Mouse (Mus musculus) small intestine, adult 2 months (tissue): ENCODE measurements around the gene Metap1. TPM values are rescaled to one million over a fixed set of nuclear protein-coding genes. Genes with fewer than 3 reads are reported as not detected.
A peak's percentile ranks its signal among the peaks of the same experiment; 100 is the strongest.

ENCODE experiments used
- H3K27ac ChIP-seq: fragments of 200-500 bp; 2 replicates; pipeline ENCODE4 v1.5.1; 2012; ENCODE audit warnings: low read depth, low read length, control low read depth, inconsistent platforms; ENCODE audit not compliant: insufficient read depth
- H3K27me3 ChIP-seq: fragments of 200-500 bp; 2 replicates; pipeline ENCODE4 v1.6.1; 2012; ENCODE audit warnings: mild to moderate bottlenecking, moderate library complexity, low read length, inconsistent platforms; ENCODE audit not compliant: control insufficient read depth, insufficient read depth
- H3K36me3 ChIP-seq: fragments of 200-500 bp; 2 replicates; pipeline ENCODE4 v1.6.1; 2012; ENCODE audit warnings: mild to moderate bottlenecking, low read length, control low read depth, inconsistent platforms; ENCODE audit not compliant: control insufficient read depth, insufficient read depth
- H3K4me1 ChIP-seq: fragments of 200-500 bp; 2 replicates; pipeline ENCODE4 v1.6.1; 2012; ENCODE audit warnings: low read length, inconsistent platforms, mixed read lengths; ENCODE audit not compliant: control insufficient read depth, insufficient read depth, insufficient read length
- H3K4me3 ChIP-seq: fragments of 200-500 bp; 2 replicates; pipeline ENCODE4 v1.5.1; 2012; ENCODE audit warnings: low read depth, mild to moderate bottlenecking, control low read depth, inconsistent platforms, low read length, moderate library complexity
- CTCF ChIP-seq: fragments of 200-500 bp; IDR thresholded peaks from 2 replicates; pipeline ENCODE4 v1.5.1; 2012; ENCODE audit warnings: low read depth, mild to moderate bottlenecking, control low read depth, inconsistent platforms, low read length, moderate library complexity, mixed read lengths; ENCODE audit not compliant: insufficient replicate concordance, insufficient read length; ENCODE audit errors: extremely low read depth
- POLR2A ChIP-seq: fragments of 200-500 bp; IDR thresholded peaks from 2 replicates; pipeline ENCODE4 v1.6.1; 2012; ENCODE audit warnings: low read depth, mild to moderate bottlenecking, control low read depth, inconsistent platforms, low read length, moderate library complexity
- WGBS: fragments of 180-500 bp; shearing (Covaris S2); methylation state at CpG from one replicate; pipeline ENCODE4 v1.1.7; 2018; 5-methylcytosine and 5-hydroxymethylcytosine counted together
- polyA plus RNA-seq: library from polyadenylated mRNA; depleted of rRNA; stranded (reverse); fragments of >200 nt; gene quantifications from 2 replicates; pipeline ENCODE4 v1.2.3, GENCODE M21; 2012; rRNA removed

Metap1 gene
- polyA plus RNA-seq, 1 experiment, result 6.6 TPM

- H3K4me1 ChIP-seq, result peaks cover 6% of the 10 kb centered on the region; the same call in 1 of the 2 replicates
- H3K36me3 ChIP-seq, result no peaks in the 10 kb centered on the region
- 21% methylated on average over 1 of the region's 1 CpGs for WGBS
- H3K27ac ChIP-seq, result peak overlapping the region; percentile 42; the same call in 1 of the 2 replicates
- no peaks in the 10 kb centered on the region for H3K27me3 ChIP-seq
- no peak for TF ChIP-seq CTCF
- no peak for TF ChIP-seq POLR2A
- no peak overlapping the region for H3K4me3 ChIP-seq
Measured at GRCm38 (mm10) chr3:138409585-138409984, 79.7 kb downstream of the Metap1 start.

Other genes with a start within 250 kb of the Metap1 start
- gene Adh1, start 228.5 kb downstream of the Metap1 start, polyA plus RNA-seq, result 137 and 221 TPM in 2 replicates
- 76.3 and 89.5 TPM in 2 replicates for gene Adh6a, start 176.2 kb downstream of the Metap1 start, polyA plus RNA-seq
- not detected in 2 replicates for gene Adh6b, start 147.7 kb downstream of the Metap1 start, polyA plus RNA-seq
- gene Adh4, start 74.0 kb downstream of the Metap1 start, polyA plus RNA-seq, result 1.7 and 11.8 TPM in 2 replicates
- 5.3 and 8.4 TPM in 2 replicates for gene Adh5, start 46.4 kb downstream of the Metap1 start, polyA plus RNA-seq
- 2.6 and 5.4 TPM in 2 replicates for gene Eif4e, start 36.7 kb upstream of the Metap1 start, polyA plus RNA-seq